Mouse (Mus musculus) cortical plate, adult 2 months (tissue): ENCODE measurements at regions not wholly inside any gene's neighbourhood (a gene's known extent, or its start where the extent isn't known, plus 50 kb on each side); places are given as distances from the start of the nearest gene placed in this dataset.

Source experiments
- CTCF ChIP-seq: fragments of 200-500 bp; IDR thresholded peaks from 2 replicates; pipeline ENCODE4 v1.5.1; 2011; ENCODE audit warnings: mild to moderate bottlenecking, control low read depth, low read length; ENCODE audit not compliant: insufficient read depth; ENCODE audit errors: extremely low read depth
- POLR2A ChIP-seq: fragments of 200-500 bp; IDR thresholded peaks from 2 replicates; pipeline ENCODE4 v1.6.1; 2011; ENCODE audit warnings: mild to moderate bottlenecking, low read length, control low read depth; ENCODE audit not compliant: insufficient read depth; ENCODE audit errors: extremely low read depth

DNA sequence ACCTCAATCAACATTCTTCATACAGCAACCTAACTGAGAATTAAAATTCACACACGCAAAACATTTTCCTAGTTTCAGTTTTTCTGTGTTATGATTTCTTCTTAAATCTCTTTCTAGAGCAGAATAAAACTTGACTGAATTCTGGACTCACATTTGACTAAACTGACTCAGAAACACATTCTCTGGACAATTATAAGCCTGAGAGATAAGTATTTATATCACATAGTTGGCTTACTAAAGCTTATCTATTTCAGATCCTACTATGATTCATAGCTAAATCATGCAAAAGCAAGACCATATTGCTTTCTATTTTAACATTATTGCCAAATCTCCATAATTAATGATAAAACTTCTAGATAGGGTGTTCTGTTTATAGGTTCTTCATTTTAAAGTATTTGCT lies 529.5 kb upstream of the Sox9 start:
- no peak for TF ChIP-seq POLR2A
- no peak for TF ChIP-seq CTCF
